Mouse (Mus musculus) myocyte (in vitro differentiated cells): ENCODE measurements around the gene Als2.

ENCODE experiments used
- CEBPB ChIP-seq: IDR thresholded peaks from 2 replicates; pipeline ENCODE4 v1.6.1; 2011; ENCODE audit warnings: mild to moderate bottlenecking, moderate library complexity; ENCODE audit not compliant: poor library complexity, insufficient read depth, severe bottlenecking
- E2F4 ChIP-seq: IDR thresholded peaks from one replicate; pipeline ENCODE4 v1.6.1; 2011; ENCODE audit warnings: mild to moderate bottlenecking, control low read depth, moderate library complexity; ENCODE audit not compliant: insufficient read depth
- MAX ChIP-seq: IDR thresholded peaks from one replicate; pipeline ENCODE4 v1.6.1; 2011; ENCODE audit warnings: low read depth, mild to moderate bottlenecking, control low read depth
- MYOD1 ChIP-seq, 3 experiments: IDR thresholded peaks; one replicate each; pipeline ENCODE4 v1.6.1; 2011; ENCODE audit warnings: control low read depth in 2 of 3, low read depth in 2 of 3, mild to moderate bottlenecking in 2 of 3, moderate library complexity in 1 of 3; ENCODE audit not compliant: insufficient read length in 2 of 3, control insufficient read depth in 1 of 3
- MYOG ChIP-seq, 3 experiments: IDR thresholded peaks; one replicate each; pipeline ENCODE4 v1.6.1; 2011; ENCODE audit warnings: control low read depth in 2 of 3, low read depth in 2 of 3, mild to moderate bottlenecking in 2 of 3; ENCODE audit not compliant: insufficient read length in 2 of 3, control insufficient read depth in 1 of 3, insufficient read depth in 1 of 3
- POLR2A ChIP-seq: IDR thresholded peaks from one replicate; pipeline ENCODE4 v1.6.1; 2011; ENCODE audit warnings: low read depth, mild to moderate bottlenecking, control low read depth, moderate library complexity; ENCODE audit not compliant: insufficient read length
- POLR2AphosphoS2 ChIP-seq: IDR thresholded peaks from one replicate; pipeline ENCODE4 v1.6.1; 2011; ENCODE audit warnings: low read depth, control low read depth; ENCODE audit not compliant: insufficient read length
- REST ChIP-seq: IDR thresholded peaks from one replicate; pipeline ENCODE4 v1.6.1; 2011; ENCODE audit warnings: mild to moderate bottlenecking, control low read depth, moderate library complexity; ENCODE audit not compliant: insufficient read depth, insufficient read length
- SRF ChIP-seq: IDR thresholded peaks from one replicate; pipeline ENCODE4 v1.6.1; 2011; ENCODE audit warnings: low read depth; ENCODE audit not compliant: control insufficient read depth, insufficient read length
- TCF12 ChIP-seq: IDR thresholded peaks from one replicate; pipeline ENCODE4 v1.6.1; 2011; ENCODE audit warnings: mild to moderate bottlenecking, control low read depth; ENCODE audit not compliant: poor library complexity, insufficient read depth, severe bottlenecking
- TCF3 ChIP-seq: IDR thresholded peaks from one replicate; pipeline ENCODE4 v1.6.1; 2011; ENCODE audit warnings: low read depth, control low read depth; ENCODE audit not compliant: insufficient read length
- USF1 ChIP-seq: IDR thresholded peaks from one replicate; pipeline ENCODE4 v1.6.1; 2011; ENCODE audit warnings: low read depth, mild to moderate bottlenecking, control low read depth, moderate library complexity

- TF ChIP-seq POLR2A (no peak), TCF12 (no peak), MYOG (IDR thresholded peaks at IDR 0.05; ENCODE audit: control insufficient read depth in 1 of 3, insufficient read depth in 1 of 3, insufficient read length in 2 of 3, low read depth in 2 of 3) (no peak), POLR2AphosphoS2 (no peak), E2F4 (no peak), USF1 (no peak), CEBPB (no peak), MAX (no peak), MYOD1 (IDR thresholded peaks at IDR 0.05; ENCODE audit: control insufficient read depth in 1 of 3, insufficient read length in 2 of 3, low read depth in 2 of 3) (no peak), TCF3 (no peak), SRF (no peak), REST (no peak)
These were observed 108.2 kb downstream of the Als2 start for GRCm38 (mm10) chr1:59128879-59129278.
